Mouse (Mus musculus) hindbrain, embryonic 10.5 days (tissue): ENCODE results near the gene Gm4952. TPM values are rescaled to one million over a fixed set of nuclear protein-coding genes. Genes with fewer than 3 reads are reported as not detected.

Source experiments
- DNase-seq: peaks from one replicate; pipeline ENCODE4 v3.0.0-alpha.2; 2017; ENCODE audit warnings: low spot score
- H3K27ac ChIP-seq: fragments of 300-500 bp; sonication (generic); 2 replicates; pipeline ENCODE4 v1.5.1; 2016; ENCODE audit warnings: mild to moderate bottlenecking, moderate library complexity
- H3K27me3 ChIP-seq: fragments of 300-500 bp; sonication (generic); 2 replicates; pipeline ENCODE4 v1.6.1; 2016; ENCODE audit warnings: mild to moderate bottlenecking; ENCODE audit not compliant: poor library complexity, insufficient read depth, severe bottlenecking
- H3K36me3 ChIP-seq: fragments of 300-500 bp; sonication (generic); 2 replicates; pipeline ENCODE4 v1.6.1; 2016; ENCODE audit warnings: mild to moderate bottlenecking, moderate library complexity
- H3K4me1 ChIP-seq: fragments of 300-500 bp; sonication (generic); replicated peaks from 2 replicates; pipeline ENCODE4 v1.6.1; 2016; ENCODE audit warnings: mild to moderate bottlenecking
- H3K4me3 ChIP-seq: fragments of 300-500 bp; sonication (generic); 2 replicates; pipeline ENCODE4 v1.5.1; 2016; ENCODE audit warnings: mild to moderate bottlenecking, moderate library complexity
- H3K9me3 ChIP-seq: fragments of 300-500 bp; sonication (generic); 2 replicates; pipeline ENCODE4 v1.6.1; 2016; ENCODE audit warnings: mild to moderate bottlenecking, moderate library complexity
- WGBS: fragments of 180-500 bp; shearing (Covaris S2); methylation state at CpG from one replicate; pipeline ENCODE4 v1.1.7; 2016; 5-methylcytosine and 5-hydroxymethylcytosine counted together
- polyA plus RNA-seq: library from polyadenylated mRNA; unstranded; fragments of >200 nt; fragmentation: Nextera tagmentation; extraction: Ambion mirVana; gene quantifications from 2 replicates; pipeline ENCODE4 v1.2.1, GENCODE M21; 2016

The Gm4952 gene
- polyA plus RNA-seq, 1 experiment from 2014 or later, result 0.18 TPM

DNA sequence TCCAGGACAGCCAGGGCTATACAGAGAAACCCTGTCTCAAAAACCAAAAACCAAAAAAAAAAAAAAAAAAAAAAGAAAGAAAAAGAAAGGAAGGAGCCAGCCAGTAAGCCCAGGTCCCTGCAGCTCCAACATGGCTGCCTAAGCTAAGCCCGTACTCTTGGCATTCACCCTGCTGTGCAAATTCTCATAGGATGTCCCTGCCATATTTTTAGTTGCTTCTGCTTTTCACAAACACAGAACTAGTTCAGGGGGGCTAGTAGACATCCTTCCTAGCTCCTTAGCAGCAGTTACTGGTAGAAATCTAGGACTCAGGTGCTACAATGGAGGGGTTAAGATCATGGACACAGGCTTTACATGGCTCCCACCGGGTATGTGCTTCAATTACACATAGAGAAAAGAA, 24.3 kb upstream of the Gm4952 start:
- Histone ChIP-seq H3K36me3 (peaks cover 28% of the 10 kb centered on the region), H3K4me1 (peaks cover 20% of the 10 kb centered on the region), H3K4me3 (no peak overlapping the region), H3K27me3 (no peaks in the 10 kb centered on the region), H3K9me3 (no peaks in the 10 kb centered on the region), H3K27ac (no peak overlapping the region)
- 87% methylated on average over 2 of the region's 2 CpGs for WGBS
- no peak for DNase-seq

- 90% methylated on average over 2 of the region's 2 CpGs for WGBS
- Histone ChIP-seq H3K9me3 (no peaks in the 10 kb centered on the region), H3K27ac (no peak overlapping the region), H3K27me3 (no peaks in the 10 kb centered on the region), H3K36me3 (peaks cover 28% of the 10 kb centered on the region), H3K4me3 (no peak overlapping the region), H3K4me1 (peaks cover 20% of the 10 kb centered on the region)
- DNase-seq, result no peak
These were observed 23.1 kb upstream of the Gm4952 start for GRCm38 (mm10) chr19:12576639-12577038.

DNA sequence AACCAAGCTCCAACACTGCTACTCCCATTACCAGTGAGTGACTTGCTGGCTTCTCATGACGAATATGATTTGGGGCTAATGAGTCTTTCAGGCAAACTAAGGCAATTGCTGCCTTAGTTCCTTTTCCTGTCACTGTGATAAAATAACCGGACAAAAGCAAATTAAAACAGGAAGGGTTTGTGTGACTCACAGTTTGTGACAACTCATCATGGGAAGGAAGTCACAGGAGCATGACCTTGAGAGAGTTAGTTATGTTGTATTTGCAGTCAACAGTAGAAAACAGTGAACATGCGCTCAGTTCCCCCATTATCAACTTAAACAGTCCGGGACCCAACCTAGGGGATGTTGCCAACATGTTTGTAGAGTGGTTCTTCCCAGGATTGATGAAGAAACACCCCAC, 14.5 kb upstream of the Gm4952 start:
- WGBS, result 85% methylated on average over 4 of the region's 4 CpGs
- DNase-seq, result no peak
- Histone ChIP-seq H3K4me3 (no peak overlapping the region), H3K4me1 (no peaks in the 10 kb centered on the region), H3K9me3 (no peaks in the 10 kb centered on the region), H3K36me3 (peaks cover 12% of the 10 kb centered on the region; the same call in 1 of the 2 replicates), H3K27ac (no peak overlapping the region), H3K27me3 (no peaks in the 10 kb centered on the region)

- Histone ChIP-seq H3K27me3 (peaks cover 5% of the 10 kb centered on the region), H3K27ac (no peak overlapping the region), H3K4me1 (peaks cover 7% of the 10 kb centered on the region; the same call in 1 of the 2 replicates), H3K9me3 (no peaks in the 10 kb centered on the region), H3K36me3 (peaks cover 8% of the 10 kb centered on the region; the same call in 1 of the 2 replicates), H3K4me3 (no peak overlapping the region)
- DNase-seq, result peak; percentile 61
- 17% methylated on average over 1 of the region's 1 CpGs for WGBS
These were observed 7.9 kb upstream of the Gm4952 start for GRCm38 (mm10) chr19:12591908-12592307.

- 67% methylated on average over 2 of the region's 2 CpGs for WGBS
- peaks cover 9% of the 10 kb centered on the region for H3K27me3 ChIP-seq
- no peaks in the 10 kb centered on the region for H3K36me3 ChIP-seq
- H3K9me3 ChIP-seq, result no peaks in the 10 kb centered on the region
- peak overlapping the region; percentile 68 for H3K4me3 ChIP-seq
- no peak for DNase-seq
- H3K4me1 ChIP-seq, result peaks cover 7% of the 10 kb centered on the region; the same call in 1 of the 2 replicates
- no peak overlapping the region for H3K27ac ChIP-seq
These were observed 4.6 kb upstream of the Gm4952 start for GRCm38 (mm10) chr19:12595135-12595529.

DNA sequence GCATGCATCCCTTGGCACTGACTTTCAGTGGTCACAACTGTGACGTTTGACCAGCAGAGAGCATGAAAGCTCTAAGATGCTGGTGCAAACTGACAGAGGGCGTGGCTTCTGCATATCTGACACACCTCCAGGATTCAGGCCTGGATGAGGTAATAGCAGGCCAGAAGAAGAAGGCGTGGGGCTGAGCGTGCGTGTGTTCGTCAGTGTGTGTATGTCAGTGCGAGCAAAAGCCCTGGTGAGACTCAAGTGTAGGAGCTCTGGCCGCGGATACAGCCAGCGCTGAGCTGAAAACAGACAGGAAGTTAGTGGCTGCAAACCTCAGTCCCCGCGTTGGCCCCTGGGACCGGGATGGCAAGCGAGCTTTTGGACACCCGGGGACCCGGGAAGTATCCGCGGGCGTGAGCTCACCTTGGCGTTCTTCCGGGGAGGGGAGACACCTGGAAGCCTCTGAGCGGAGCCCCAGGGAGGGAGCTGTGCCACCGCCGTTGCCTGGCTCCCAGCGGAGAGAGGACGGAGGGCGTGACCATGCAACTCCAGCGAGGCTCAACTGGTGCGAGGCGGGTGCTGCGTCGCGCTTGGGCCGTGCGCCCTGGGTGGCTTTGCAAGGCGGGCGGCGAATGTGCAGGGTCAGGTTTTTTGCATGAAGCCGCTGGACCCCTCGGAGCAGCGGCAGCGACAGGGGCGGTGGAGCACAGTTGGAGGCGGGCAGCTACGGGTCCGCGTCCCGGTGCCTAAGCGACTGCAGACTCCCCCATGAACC, 4.1 kb upstream of the Gm4952 start:
- H3K36me3 ChIP-seq, result no peaks in the 10 kb centered on the region
- peak; percentile 57 for DNase-seq
- H3K27me3 ChIP-seq, result peaks cover 9% of the 10 kb centered on the region
- peak overlapping the region; percentile 68 for H3K4me3 ChIP-seq
- peaks cover 7% of the 10 kb centered on the region; the same call in 1 of the 2 replicates for H3K4me1 ChIP-seq
- H3K9me3 ChIP-seq, result no peaks in the 10 kb centered on the region
- under 1% methylated on average over 49 of the region's 49 CpGs for WGBS
- peak overlapping the region; percentile 70 for H3K27ac ChIP-seq

DNA sequence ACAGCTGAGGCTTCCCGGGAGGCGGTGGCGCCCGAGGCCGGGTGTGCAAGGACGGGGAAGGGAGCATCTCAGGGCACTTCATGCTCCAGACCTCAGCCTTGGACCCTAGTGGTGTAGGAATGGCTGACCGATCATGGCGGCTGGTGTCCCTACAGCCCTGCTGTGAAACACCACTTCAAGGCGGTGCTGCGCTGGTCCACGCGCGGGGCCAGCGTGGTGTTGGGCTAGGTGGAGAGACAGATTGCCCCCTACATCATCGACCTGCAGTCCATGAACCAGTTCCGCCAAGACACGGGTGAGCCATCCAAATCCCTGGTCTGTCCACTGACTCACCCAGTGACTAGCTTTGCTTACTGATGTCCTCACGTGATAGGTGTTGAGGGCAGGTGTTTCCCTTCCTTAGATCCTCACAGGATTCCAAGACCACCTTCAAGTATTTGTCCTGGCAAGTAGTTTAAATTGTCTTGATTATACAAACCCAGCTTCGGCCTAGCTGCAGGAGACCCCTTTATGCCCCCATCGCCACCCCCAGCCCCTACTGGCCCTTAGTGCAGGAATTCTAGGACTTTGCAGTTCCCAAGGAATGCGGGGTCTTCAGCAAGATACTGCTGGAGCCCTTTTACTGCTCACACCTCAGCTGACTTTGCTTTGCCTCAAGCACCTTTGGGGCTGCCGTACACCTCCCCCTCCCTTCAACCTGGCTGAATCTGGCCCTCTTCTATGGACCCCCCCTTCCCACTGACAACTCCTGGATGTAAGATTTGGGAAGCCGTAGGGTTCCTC, 3.3 kb upstream of the Gm4952 start:
- H3K36me3 ChIP-seq, result no peaks in the 10 kb centered on the region
- peaks cover 9% of the 10 kb centered on the region for H3K27me3 ChIP-seq
- WGBS, result 20% methylated on average over 23 of the region's 23 CpGs
- H3K9me3 ChIP-seq, result no peaks in the 10 kb centered on the region
- DNase-seq, result no peak
- H3K27ac ChIP-seq, result peak overlapping the region; percentile 70
- peaks cover 7% of the 10 kb centered on the region; the same call in 1 of the 2 replicates for H3K4me1 ChIP-seq
- peak overlapping the region; percentile 68 for H3K4me3 ChIP-seq

DNA sequence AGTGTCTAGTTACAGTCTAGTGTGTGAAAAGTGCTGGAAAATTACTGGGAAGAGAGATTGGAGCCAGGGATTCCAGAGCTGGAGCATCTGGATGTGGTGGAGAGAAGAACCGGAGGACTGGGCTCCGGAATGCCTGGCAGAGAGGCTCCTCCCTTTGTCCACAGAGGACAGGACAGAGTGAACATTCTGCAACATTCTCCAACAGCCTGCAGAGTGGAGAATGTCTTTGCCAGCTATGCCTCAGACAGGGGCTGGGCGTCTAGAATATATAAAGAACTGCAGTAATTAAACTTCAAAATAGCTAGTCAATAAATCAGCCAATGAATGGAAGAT, 2.7 kb upstream of the Gm4952 start:
- Histone ChIP-seq H3K4me1 (peaks cover 7% of the 10 kb centered on the region; the same call in 1 of the 2 replicates), H3K27me3 (peaks cover 9% of the 10 kb centered on the region), H3K9me3 (no peaks in the 10 kb centered on the region), H3K36me3 (no peaks in the 10 kb centered on the region), H3K27ac (no peak overlapping the region), H3K4me3 (peak overlapping the region; percentile 68; the same call in 1 of the 2 replicates)
- 69% methylated on average over 3 of the region's 3 CpGs for WGBS
- DNase-seq, result no peak

GRCm38 (mm10) chr19:12598674-12599073, 1.1 kb upstream of the Gm4952 start:
- peaks cover 9% of the 10 kb centered on the region for H3K27me3 ChIP-seq
- H3K4me3 ChIP-seq, result no peak overlapping the region
- no peak for DNase-seq
- no peak overlapping the region for H3K27ac ChIP-seq
- no peaks in the 10 kb centered on the region for H3K9me3 ChIP-seq
- H3K4me1 ChIP-seq, result peaks cover 7% of the 10 kb centered on the region; the same call in 1 of the 2 replicates
- WGBS, result 68% methylated on average over 3 of the region's 3 CpGs
- no peaks in the 10 kb centered on the region for H3K36me3 ChIP-seq

- Histone ChIP-seq H3K4me1 (peaks cover 6% of the 10 kb centered on the region; the same call in 1 of the 2 replicates), H3K4me3 (no peak overlapping the region), H3K9me3 (no peaks in the 10 kb centered on the region), H3K27me3 (peaks cover 9% of the 10 kb centered on the region), H3K27ac (no peak overlapping the region), H3K36me3 (no peaks in the 10 kb centered on the region)
- DNase-seq, result no peak
- WGBS, result 30% methylated on average over 2 of the region's 2 CpGs
These were observed 1.1 kb downstream of the Gm4952 start for GRCm38 (mm10) chr19:12600684-12601480.

DNA sequence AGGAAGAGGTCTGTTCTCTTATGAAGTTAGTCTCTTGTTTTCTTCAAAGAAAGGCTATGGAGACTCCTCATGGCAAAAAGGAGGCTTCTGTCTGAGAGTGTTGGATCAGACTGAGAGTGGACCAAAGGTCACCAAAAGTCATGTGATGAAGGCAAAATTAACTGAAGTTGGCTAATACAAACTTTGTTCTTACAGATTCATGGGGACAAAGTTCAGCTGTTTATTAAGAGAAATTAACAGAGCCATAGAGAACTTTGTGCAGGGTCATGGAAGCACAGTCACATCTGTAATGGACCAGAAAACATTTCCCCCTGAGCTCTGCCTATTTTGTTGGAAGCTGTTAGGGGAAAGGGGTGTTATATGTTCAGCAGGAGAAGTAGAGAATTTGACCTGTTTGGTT, 8.6 kb downstream of the Gm4952 start:
- no peak overlapping the region for H3K27ac ChIP-seq
- no peaks in the 10 kb centered on the region for H3K27me3 ChIP-seq
- H3K9me3 ChIP-seq, result no peaks in the 10 kb centered on the region
- H3K4me1 ChIP-seq, result no peaks in the 10 kb centered on the region
- no peak for DNase-seq
- no peak overlapping the region for H3K4me3 ChIP-seq
- H3K36me3 ChIP-seq, result no peaks in the 10 kb centered on the region

DNA sequence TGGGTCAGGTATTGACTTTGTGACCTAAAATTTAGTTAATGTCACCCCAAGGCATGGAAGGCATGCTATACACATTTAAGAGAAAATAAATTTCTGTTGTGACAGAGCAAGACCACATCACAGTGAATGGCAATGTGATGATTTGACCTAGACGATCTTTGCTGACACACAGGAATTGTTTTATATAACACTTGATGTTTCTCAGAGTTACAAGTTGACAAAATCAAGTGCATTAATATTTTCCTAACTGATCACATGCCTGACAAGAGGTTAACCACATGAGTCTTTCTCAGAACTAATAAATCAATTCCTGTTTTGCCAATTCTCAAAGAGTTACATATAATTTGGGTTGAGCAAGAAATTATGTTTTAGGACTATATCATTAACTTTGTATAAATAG, 13.9 kb downstream of the Gm4952 start:
- no peaks in the 10 kb centered on the region for H3K36me3 ChIP-seq
- no peak overlapping the region for H3K4me3 ChIP-seq

More for the DNA sequence above, 13.9 kb downstream of the Gm4952 start:
- no peak for DNase-seq
- H3K27ac ChIP-seq, result no peak overlapping the region
- no peaks in the 10 kb centered on the region for H3K9me3 ChIP-seq
- 79% methylated on average over 1 of the region's 1 CpGs for WGBS
- no peaks in the 10 kb centered on the region for H3K4me1 ChIP-seq
- no peaks in the 10 kb centered on the region for H3K27me3 ChIP-seq
